Mouse (Mus musculus) liver, embryonic 15.5 days (tissue): ENCODE results near the gene Rtn4rl2. TPM values are rescaled to one million over a fixed set of nuclear protein-coding genes. Genes with fewer than 3 reads are reported as not detected.
A peak's percentile ranks its signal among the peaks of the same experiment; 100 is the strongest.
"Not testable (repeated sequence)": the region's sequence is repeated elsewhere in the genome, so short reads cannot be mapped to it uniquely, and the experiment has no call there.

ENCODE experiments used
- ATAC-seq: fragments of 200-750 bp; cut with Nextera tagmentation; 2 replicates; pipeline ENCODE4 v1.8.0; 2017; ENCODE audit warnings: moderate number of reproducible peaks, mild to moderate bottlenecking, moderate library complexity; ENCODE audit not compliant: insufficient read depth
- H3K27ac ChIP-seq: fragments of 300-500 bp; sonication (generic); replicated peaks from 2 replicates; pipeline ENCODE4 v1.5.1; 2015; ENCODE audit warnings: mild to moderate bottlenecking, inconsistent platforms
- H3K27me3 ChIP-seq: fragments of 300-500 bp; sonication (generic); 2 replicates; pipeline ENCODE4 v1.6.1; 2015; ENCODE audit warnings: mild to moderate bottlenecking, inconsistent platforms
- H3K36me3 ChIP-seq: fragments of 300-500 bp; sonication (generic); replicated peaks from 2 replicates; pipeline ENCODE4 v1.6.1; 2015; ENCODE audit warnings: moderate library complexity, mild to moderate bottlenecking, inconsistent platforms
- H3K4me1 ChIP-seq: fragments of 300-500 bp; sonication (generic); replicated peaks from 2 replicates; pipeline ENCODE4 v1.6.1; 2015; ENCODE audit warnings: inconsistent platforms
- H3K4me2 ChIP-seq: fragments of 300-500 bp; sonication (generic); 2 replicates; pipeline ENCODE4 v1.6.1; 2015; ENCODE audit warnings: moderate library complexity, mild to moderate bottlenecking, inconsistent platforms
- H3K4me3 ChIP-seq: fragments of 300-500 bp; sonication (generic); replicated peaks from 2 replicates; pipeline ENCODE4 v1.5.1; 2015; ENCODE audit warnings: mild to moderate bottlenecking, inconsistent platforms
- H3K9ac ChIP-seq: fragments of 300-500 bp; sonication (generic); 2 replicates; pipeline ENCODE4 v1.6.1; 2015; ENCODE audit warnings: moderate library complexity, mild to moderate bottlenecking, inconsistent platforms
- H3K9me3 ChIP-seq: fragments of 300-500 bp; sonication (generic); replicated peaks from 2 replicates; pipeline ENCODE4 v1.6.1; 2016; ENCODE audit warnings: inconsistent platforms
- WGBS: fragments of 180-500 bp; shearing (Covaris S2); methylation state at CpG from one replicate; pipeline ENCODE4 v1.1.7; 2015; ENCODE audit warnings: mixed read lengths; ENCODE audit not compliant: insufficient replicate concordance; 5-methylcytosine and 5-hydroxymethylcytosine counted together
- polyA plus RNA-seq: library from polyadenylated mRNA; unstranded; fragments of >200 nt; fragmentation: Nextera tagmentation; extraction: Ambion mirVana; gene quantifications from 2 replicates; pipeline ENCODE4 v1.2.1, GENCODE M21; 2015

Rtn4rl2 gene
- polyA plus RNA-seq, 1 experiment from 2014 or later, result 0.09 TPM

DNA sequence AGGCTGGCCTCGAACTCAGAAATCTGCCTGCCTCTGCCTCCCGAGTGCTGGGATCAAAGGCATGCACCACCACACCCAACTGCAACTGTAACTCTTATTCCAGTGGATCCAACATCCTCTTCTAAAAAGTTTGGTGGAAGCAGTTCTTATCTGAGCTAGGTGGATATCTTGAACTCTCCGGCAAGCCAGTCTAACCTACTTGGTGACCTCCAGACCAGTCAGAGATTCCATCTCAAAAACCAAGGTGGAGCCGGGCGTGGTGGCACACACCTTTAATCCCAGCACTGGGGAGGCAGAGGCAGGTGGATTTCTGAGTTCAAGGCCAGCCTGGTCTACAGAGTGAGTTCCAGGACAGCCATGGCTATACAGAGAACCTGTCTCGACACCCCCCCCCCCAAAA, 10.2 kb upstream of the Rtn4rl2 start:
- H3K4me2 ChIP-seq, H3K9ac ChIP-seq, ATAC-seq, H3K4me3 ChIP-seq, H3K9me3 ChIP-seq, H3K36me3 ChIP-seq, H3K27ac ChIP-seq, H3K4me1 ChIP-seq: not testable (repeated sequence)
- WGBS, result 72% methylated on average over 6 of the region's 6 CpGs
- peaks cover 31% of the 10 kb centered on the region for H3K27me3 ChIP-seq

DNA sequence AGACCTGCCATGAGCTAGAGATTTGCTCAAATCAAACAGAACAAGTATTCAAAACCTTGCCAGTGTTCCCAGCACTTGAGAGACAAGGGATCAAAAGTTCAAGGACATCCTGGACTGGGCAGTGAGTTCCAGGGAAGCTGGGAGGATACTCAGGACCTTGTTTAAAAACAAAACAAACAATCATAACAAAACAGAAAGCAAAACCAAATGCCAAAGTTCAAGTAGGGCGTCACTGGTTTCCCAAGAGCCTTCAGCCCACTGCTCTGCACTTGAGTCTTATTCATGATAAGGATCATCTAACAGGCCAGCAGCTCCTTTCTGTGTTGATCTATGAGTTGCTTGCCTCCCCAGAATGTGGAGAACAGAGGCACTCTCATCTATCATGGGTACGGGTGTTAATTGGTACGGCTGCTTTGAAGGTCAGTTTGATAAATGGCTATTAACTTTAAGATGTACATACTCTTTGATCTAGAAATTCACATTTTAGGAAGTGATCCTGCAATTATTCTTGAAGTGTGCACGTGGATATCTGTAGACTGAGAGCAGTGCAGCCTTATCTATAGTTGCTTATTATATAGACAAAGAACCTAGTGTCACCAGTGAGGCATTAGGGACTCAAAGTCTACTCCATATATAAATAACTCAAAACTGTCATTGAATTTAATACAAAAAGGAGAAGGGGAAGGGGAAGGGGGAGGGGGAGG, 9.1 kb upstream of the Rtn4rl2 start:
- no peak overlapping the region for H3K4me3 ChIP-seq
- no peak overlapping the region for H3K27ac ChIP-seq
- 52% methylated on average over 4 of the region's 4 CpGs for WGBS
- H3K4me1 ChIP-seq, result no peaks in the 10 kb centered on the region
- no peaks in the 10 kb centered on the region for H3K9me3 ChIP-seq
- H3K4me2 ChIP-seq, result no peak overlapping the region
- ATAC-seq, result no peak
- H3K9ac ChIP-seq, result no peak overlapping the region
- H3K27me3 ChIP-seq, result peaks cover 42% of the 10 kb centered on the region
- no peaks in the 10 kb centered on the region for H3K36me3 ChIP-seq

DNA sequence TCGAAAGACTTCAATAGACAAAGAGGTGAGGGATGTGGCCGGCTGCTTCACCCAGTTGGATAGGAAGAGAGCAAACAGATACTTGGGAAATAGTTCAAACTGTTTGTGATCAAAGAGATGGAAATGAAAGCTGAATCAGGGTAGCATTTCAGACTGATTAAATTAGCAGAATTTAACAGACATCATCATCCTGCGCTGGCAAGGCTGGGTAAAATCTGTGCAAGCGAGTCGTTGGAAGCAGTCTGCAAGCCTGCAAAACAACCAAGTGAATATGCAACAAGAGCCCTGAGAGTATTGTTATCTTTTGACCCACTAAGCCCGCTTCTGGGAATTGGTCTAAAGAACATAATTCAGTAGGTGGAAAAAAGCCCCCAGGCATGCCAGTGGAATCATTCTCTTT, 6.8 kb upstream of the Rtn4rl2 start:
- Histone ChIP-seq H3K27me3 (peaks cover 65% of the 10 kb centered on the region), H3K9me3 (no peaks in the 10 kb centered on the region), H3K27ac (no peak overlapping the region), H3K4me1 (peaks cover 12% of the 10 kb centered on the region), H3K4me2 (no peak overlapping the region), H3K4me3 (no peak overlapping the region), H3K36me3 (no peaks in the 10 kb centered on the region), H3K9ac (no peak overlapping the region)
- WGBS, result 49% methylated on average over 6 of the region's 6 CpGs
- no peak for ATAC-seq

DNA sequence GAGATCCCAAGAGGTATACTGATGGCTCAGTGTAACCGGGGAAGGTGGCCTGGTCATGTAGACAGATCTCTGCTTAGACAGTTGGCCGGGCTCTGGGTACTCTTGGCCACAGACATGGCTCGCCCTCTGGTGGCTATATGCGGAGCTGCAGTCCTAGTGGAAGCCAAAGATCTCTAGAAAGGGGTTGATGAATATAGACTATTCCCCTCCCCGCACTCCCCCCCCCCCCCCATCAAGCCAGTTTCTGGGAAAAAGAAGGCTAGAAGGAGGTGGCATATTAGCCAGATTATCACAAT, 3.5 kb upstream of the Rtn4rl2 start:
- no peaks in the 10 kb centered on the region for H3K9me3 ChIP-seq
- no peak overlapping the region for H3K4me3 ChIP-seq
- under 1% methylated on average over 5 of the region's 5 CpGs for WGBS
- no peak overlapping the region for H3K4me2 ChIP-seq
- H3K27me3 ChIP-seq, result peaks cover 94% of the 10 kb centered on the region
- peak; percentile 41; the same call in 1 of the 2 replicates for ATAC-seq
- peaks cover 34% of the 10 kb centered on the region for H3K4me1 ChIP-seq
- H3K36me3 ChIP-seq, result no peaks in the 10 kb centered on the region
- H3K27ac ChIP-seq, result no peak overlapping the region
- H3K9ac ChIP-seq, result no peak overlapping the region

DNA sequence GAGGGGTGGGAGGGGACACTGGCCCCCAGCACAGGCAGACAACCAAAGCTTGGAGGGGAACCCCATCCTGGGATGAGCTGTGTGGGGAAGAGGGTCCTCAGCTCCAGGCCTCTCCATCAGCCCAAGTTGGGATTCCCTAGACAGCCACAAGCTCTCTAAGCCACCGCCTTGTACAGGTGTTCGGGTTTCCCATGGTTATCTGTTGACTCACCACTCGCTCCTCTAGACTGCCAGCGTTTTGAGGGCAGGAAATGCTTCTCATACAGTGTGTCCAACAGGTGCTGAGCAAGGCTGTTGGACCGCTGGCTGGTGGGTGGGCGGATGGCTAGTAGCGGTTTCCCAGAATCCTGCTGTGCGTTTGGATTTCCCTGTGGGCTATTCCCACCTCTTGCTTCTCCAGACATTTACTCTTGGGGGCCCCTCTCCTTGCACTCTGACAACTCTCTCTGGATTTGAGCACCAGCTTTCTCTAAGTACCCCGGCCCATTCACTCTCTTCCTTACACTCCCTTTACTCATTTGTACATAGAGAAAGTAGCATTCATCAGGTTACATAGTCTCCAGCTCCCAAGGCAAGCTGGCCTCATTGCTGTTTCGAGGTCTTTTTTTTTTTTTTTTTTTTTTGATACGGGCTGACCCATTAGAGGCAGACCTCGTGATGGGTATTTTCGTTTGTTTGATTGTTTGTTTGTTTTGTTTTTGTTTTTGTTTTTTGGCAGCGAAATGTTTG, 3.0 kb upstream of the Rtn4rl2 start:
- Histone ChIP-seq H3K9ac (no peak overlapping the region), H3K4me2 (0 out of 2 replicates have a peak overlapping the region, but pooled peaks have one; percentile 44), H3K27me3 (peaks cover 94% of the 10 kb centered on the region), H3K9me3 (no peaks in the 10 kb centered on the region), H3K27ac (no peak overlapping the region), H3K36me3 (no peaks in the 10 kb centered on the region), H3K4me3 (no peak overlapping the region), H3K4me1 (peaks cover 34% of the 10 kb centered on the region)
- no peak for ATAC-seq
- 13% methylated on average over 14 of the region's 14 CpGs for WGBS

DNA sequence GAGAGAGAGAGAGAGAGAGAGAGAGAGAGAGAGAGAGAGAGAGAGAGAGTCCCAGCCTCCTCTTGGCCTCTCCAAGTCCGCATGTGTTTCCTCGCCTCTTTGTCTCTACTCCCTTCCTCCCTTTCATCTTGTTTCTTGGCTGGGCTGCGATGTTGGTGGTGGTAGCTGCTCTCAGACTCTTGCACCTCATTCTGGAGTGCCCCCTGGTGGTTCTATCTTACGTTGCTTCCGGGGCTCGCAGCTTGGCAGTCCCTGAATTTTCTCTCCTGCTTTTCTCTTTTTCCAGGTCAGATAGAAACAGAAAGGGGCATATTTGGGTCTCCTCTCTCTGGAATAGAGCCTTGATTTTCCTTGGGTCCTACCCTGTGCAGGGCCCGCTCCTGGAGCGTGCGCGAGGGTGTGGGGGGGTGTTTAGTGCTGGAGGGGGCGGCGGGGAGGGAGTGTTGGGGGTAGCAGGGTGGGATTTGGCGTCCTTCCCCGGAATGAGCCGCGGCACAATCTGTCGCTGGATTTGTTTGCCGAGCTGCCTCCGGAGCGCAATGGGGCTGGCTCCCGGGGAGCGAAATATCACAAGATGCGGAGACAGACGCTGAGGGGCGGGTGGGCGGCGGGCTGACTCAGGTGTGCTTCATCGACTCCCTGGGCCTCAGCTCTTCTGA, 2.3 kb upstream of the Rtn4rl2 start:
- Histone ChIP-seq H3K4me2 (peak overlapping the region; percentile 44), H3K36me3 (no peaks in the 10 kb centered on the region), H3K4me1 (peaks cover 34% of the 10 kb centered on the region), H3K27me3 (peaks cover 100% of the 10 kb centered on the region), H3K4me3 (peak overlapping the region; percentile 20; the same call in 1 of the 2 replicates), H3K9me3 (no peaks in the 10 kb centered on the region), H3K27ac (no peak overlapping the region), H3K9ac (no peak overlapping the region)
- 9% methylated on average over 28 of the region's 28 CpGs for WGBS
- ATAC-seq, result no peak

DNA sequence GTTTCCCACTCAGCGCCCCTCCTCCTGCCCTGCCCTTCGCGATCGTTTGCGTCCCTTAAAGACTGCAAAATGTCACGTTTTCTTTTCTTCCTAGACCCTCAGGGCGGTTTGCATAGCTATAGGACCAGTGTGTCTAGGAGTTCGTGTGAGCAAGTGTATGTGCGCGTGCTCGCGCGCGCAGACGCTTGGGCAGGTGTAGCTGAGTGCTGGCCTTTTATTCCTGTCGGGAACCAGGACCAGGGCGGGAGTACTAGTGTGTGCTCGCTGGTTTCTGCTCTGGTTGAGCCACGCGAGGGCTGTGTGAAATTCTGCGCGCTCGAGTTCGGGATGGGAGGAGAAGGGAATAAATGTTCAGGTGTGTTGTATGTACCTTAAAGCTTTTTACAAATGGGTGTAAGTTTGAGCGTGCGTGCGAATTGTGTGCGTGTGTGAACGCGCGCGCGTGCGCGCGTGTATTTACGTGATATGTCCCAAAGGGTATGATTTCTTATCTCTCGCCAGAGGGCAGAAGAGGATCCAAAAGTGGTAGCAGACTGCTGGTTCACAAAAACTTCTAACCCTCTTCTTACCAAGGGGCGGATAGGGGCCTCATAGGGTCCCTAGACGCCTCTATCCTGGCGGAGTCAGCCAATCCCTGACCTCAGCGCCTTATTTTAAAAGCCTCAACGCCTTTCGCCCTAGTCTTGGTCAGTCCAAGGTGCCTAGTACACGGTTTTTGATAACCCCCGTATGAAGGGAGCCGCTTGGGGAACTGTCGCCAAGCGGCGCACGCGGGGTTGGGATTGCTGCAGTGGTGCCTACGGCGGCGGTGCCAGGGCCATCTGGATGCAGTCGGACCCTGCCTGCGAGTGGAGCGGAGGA, 1.1 kb upstream of the Rtn4rl2 start:
- Histone ChIP-seq H3K27me3 (peaks cover 100% of the 10 kb centered on the region), H3K36me3 (no peaks in the 10 kb centered on the region), H3K4me1 (peaks cover 41% of the 10 kb centered on the region), H3K4me3 (peak overlapping the region; percentile 49), H3K27ac (no peak overlapping the region), H3K9ac (no peak overlapping the region), H3K4me2 (peak overlapping the region; percentile 65), H3K9me3 (no peaks in the 10 kb centered on the region)
- WGBS, result under 1% methylated on average over 58 of the region's 58 CpGs
- ATAC-seq, result no peak

DNA sequence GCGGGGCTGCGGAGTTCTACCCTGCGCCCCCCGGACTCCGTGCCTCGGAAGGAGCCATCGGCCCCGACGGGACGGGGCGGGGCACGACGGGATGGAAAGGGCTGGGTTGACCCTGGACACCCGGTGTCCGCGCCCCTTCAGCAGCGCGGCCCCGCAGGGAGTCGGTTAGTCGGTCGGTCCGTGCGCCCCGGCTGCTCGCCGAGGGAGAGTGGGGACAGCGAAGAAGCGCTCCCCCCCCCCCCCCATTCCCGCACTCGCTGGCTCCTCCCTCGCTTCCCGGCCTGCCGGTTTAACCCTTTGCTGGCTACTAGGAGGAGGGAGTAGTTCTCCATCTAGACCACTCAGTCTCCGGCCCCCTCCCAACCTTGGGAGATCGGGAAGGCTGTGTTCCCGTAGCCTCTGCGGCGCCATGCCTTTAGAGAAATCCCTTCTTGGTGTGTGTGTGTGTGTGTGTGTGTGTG, 341 bp upstream of the Rtn4rl2 start:
- Histone ChIP-seq H3K4me1 (peaks cover 44% of the 10 kb centered on the region), H3K27ac (no peak overlapping the region), H3K27me3 (peaks cover 100% of the 10 kb centered on the region), H3K36me3 (no peaks in the 10 kb centered on the region), H3K9ac (no peak overlapping the region), H3K9me3 (no peaks in the 10 kb centered on the region), H3K4me2 (peak overlapping the region; percentile 65), H3K4me3 (peak overlapping the region; percentile 49)
- WGBS, result 1% methylated on average over 30 of the region's 39 CpGs
- ATAC-seq, result no peak

DNA sequence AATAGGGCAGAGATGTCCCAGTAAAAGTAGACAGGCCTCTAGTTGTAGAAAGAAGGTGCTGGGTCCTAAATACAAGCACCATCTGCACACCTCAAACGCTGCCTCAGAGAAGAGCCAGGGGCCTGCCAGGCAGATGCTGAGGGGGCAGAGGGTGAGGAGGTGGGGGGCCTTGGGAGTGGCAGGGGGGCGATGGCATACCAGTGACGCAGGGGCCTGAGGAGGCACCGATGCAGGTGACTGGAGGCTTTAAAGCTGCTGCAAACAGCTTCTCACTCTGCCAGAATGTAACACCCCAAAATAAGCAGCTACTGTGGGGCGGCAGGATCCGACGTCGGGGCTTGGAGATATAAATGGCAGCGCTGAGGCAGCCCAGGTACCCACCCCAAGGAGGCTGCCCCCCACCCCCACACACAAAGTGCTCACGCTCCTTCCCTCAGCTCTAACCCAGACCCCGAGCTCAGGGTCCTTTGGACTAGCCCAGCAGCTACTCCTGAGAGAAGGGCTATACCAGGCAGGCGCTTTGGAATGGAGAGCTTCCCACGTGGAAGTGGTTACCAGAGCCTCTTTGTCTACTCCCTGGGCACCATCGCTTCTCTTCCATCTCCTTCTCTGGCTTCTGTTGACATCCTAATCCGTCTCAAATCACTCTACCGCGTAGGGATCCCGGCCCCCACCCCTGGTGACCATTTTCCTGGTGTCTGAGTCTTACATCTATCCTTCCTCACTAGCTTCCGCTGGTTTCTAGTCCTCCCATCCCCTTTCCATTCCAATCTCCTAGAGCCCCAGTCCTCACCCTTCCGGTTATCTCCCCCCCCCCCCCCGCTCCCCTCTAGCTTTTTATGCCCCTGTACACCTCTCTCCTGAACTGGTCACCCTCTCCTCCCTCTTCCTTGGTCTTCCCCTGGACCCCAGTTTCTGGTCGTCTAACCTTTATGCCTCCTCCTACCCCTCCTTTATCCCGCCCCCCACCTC, 1.1 kb downstream of the Rtn4rl2 start:
- H3K9me3 ChIP-seq, result no peaks in the 10 kb centered on the region
- no peak for ATAC-seq
- H3K27me3 ChIP-seq, result peaks cover 100% of the 10 kb centered on the region
- peaks cover 44% of the 10 kb centered on the region for H3K4me1 ChIP-seq
- no peak overlapping the region for H3K9ac ChIP-seq
- H3K27ac ChIP-seq, result no peak overlapping the region
- no peak overlapping the region for H3K4me3 ChIP-seq
- 12% methylated on average over 21 of the region's 23 CpGs for WGBS
- no peaks in the 10 kb centered on the region for H3K36me3 ChIP-seq
- H3K4me2 ChIP-seq, result no peak overlapping the region

DNA sequence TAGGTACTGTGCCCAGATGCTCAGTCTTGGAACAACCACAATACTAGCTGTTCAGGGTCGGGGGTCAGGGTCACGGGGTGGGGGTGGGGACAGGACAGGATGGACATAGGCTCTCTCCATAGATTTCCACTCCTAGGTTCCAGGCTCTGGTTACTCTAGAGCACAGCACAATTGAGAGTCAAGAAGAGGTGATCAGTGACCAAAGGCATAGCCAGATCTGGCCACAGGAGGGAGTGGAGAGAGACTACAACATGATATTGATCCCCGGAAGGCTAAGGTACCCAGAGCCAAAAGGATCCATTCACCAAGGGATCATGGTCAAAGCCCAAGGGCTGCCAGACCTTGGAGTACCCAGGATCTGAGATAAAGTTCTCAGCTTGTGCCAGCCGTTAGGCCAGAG, 1.9 kb downstream of the Rtn4rl2 start:
- Histone ChIP-seq H3K4me1 (peaks cover 43% of the 10 kb centered on the region), H3K9ac (no peak overlapping the region), H3K36me3 (no peaks in the 10 kb centered on the region), H3K27me3 (peaks cover 100% of the 10 kb centered on the region), H3K4me3 (no peak overlapping the region), H3K9me3 (no peaks in the 10 kb centered on the region), H3K4me2 (no peak overlapping the region), H3K27ac (no peak overlapping the region)
- ATAC-seq, result no peak
- WGBS, result 26% methylated on average over 4 of the region's 4 CpGs
